Mouse (Mus musculus) leukemia stem cell, adult 10-12 weeks (primary cell): ENCODE data around the gene Samd7. TPM values are rescaled to one million over a fixed set of nuclear protein-coding genes. Genes with fewer than 3 reads are reported as not detected.

Experiments used
- polyA plus RNA-seq: library from polyadenylated mRNA; stranded (reverse); fragments of >175 nt; gene quantifications from 2 replicates; pipeline ENCODE4 v1.2.3, GENCODE M21; 2012; ENCODE audit warnings: low replicate concordance

The Samd7 gene
- not detected in 2 replicates for polyA plus RNA-seq

GRCm38 (mm10) chr3:30746006-30746405 is at the start of gene Samd7:
Gene Samd7 (plus strand): TSS chr3:30746293.

GRCm38 (mm10) chr3:30699711-30700505 is 46.2 kb upstream of the Samd7 start, which contains the start of gene Lrrc31:
Gene Lrrc31 (minus strand): TSS chr3:30699843.

GRCm38 (mm10) chr3:30792737-30793402 is 46.8 kb downstream of the Samd7 start, which contains the start of gene Sec62:
Gene Sec62 (plus strand): TSS chr3:30792875.

Other genes with a start within 250 kb of the Samd7 start
- gene Mecom, start 198.3 kb upstream of the Samd7 start, polyA plus RNA-seq = 0.06 TPM in 1 of 2 replicates, not detected in the other
- not detected in 2 replicates for gene Actrt3, start 146.4 kb upstream of the Samd7 start, polyA plus RNA-seq
- 0.17 and 1.4 TPM in 2 replicates for gene Mynn, start 144.2 kb upstream of the Samd7 start, polyA plus RNA-seq
- gene Lrriq4, start 101.8 kb upstream of the Samd7 start, polyA plus RNA-seq = not detected in 2 replicates
- gene Lrrc34, start 98.4 kb upstream of the Samd7 start, polyA plus RNA-seq = not detected in 2 replicates
- not detected in 2 replicates for gene Lrrc31, start 46.5 kb upstream of the Samd7 start, polyA plus RNA-seq
- 10.2 and 10.4 TPM in 2 replicates for gene Sec62, start 46.6 kb downstream of the Samd7 start, polyA plus RNA-seq
- 0.08 TPM in 1 of 2 replicates, not detected in the other for gene Gpr160, start 109.7 kb downstream of the Samd7 start, polyA plus RNA-seq
- gene Phc3, start 223.1 kb downstream of the Samd7 start, polyA plus RNA-seq = 1.2 and 4.6 TPM in 2 replicates
- gene Prkci, start 249.5 kb downstream of the Samd7 start, polyA plus RNA-seq = 1.0 and 1.3 TPM in 2 replicates